Mouse (Mus musculus) CH12.LX (cell line): ENCODE measurements around the gene Muc4.

Experiments used
- CHD2 ChIP-seq: IDR thresholded peaks from 2 replicates; pipeline ENCODE4 v1.6.1; 2011; ENCODE audit warnings: low read length, improper control_type of control experiment
- CTCF ChIP-seq, 2 experiments: IDR thresholded peaks in 1 of 2; conservative IDR thresholded peaks in 1 of 2; 2 replicates each; pipeline ENCODE4 v1.5.1; 2011 to 2012; ENCODE audit warnings: low read depth in 2 of 2, low read length in 2 of 2, improper control_type of control experiment in 1 of 2, inconsistent platforms in 1 of 2, mild to moderate bottlenecking in 1 of 2, moderate library complexity in 1 of 2
- GABPA ChIP-seq: IDR thresholded peaks from 2 replicates; pipeline ENCODE4 v1.6.1; 2012; ENCODE audit warnings: low read depth, low read length, improper control_type of control experiment, inconsistent platforms; ENCODE audit not compliant: insufficient replicate concordance
- HCFC1 ChIP-seq: IDR thresholded peaks from 2 replicates; pipeline ENCODE4 v1.6.1; 2012; ENCODE audit warnings: low read depth, mild to moderate bottlenecking, inconsistent platforms, low read length, improper control_type of control experiment
- MYC ChIP-seq: IDR thresholded peaks from 2 replicates; pipeline ENCODE4 v1.6.1; 2011; ENCODE audit warnings: low read depth, mild to moderate bottlenecking, improper control_type of control experiment, low read length
- NRF1 ChIP-seq: IDR thresholded peaks from 2 replicates; pipeline ENCODE4 v1.6.1; 2014; ENCODE audit warnings: low read depth, mild to moderate bottlenecking, inconsistent platforms, low read length, improper control_type of control experiment, moderate library complexity
- PAX5 ChIP-seq: IDR thresholded peaks from 2 replicates; pipeline ENCODE4 v1.6.1; 2012; ENCODE audit warnings: low read length, inconsistent platforms, mixed read lengths
- POLR2A ChIP-seq: IDR thresholded peaks from 2 replicates; pipeline ENCODE4 v1.6.1; 2011; ENCODE audit warnings: low read depth, mild to moderate bottlenecking, improper control_type of control experiment, low read length
- POLR2AphosphoS2 ChIP-seq: IDR thresholded peaks from 2 replicates; pipeline ENCODE4 v1.6.1; 2011; ENCODE audit warnings: low read depth, low read length, improper control_type of control experiment
- RAD21 ChIP-seq: IDR thresholded peaks from 2 replicates; pipeline ENCODE4 v1.6.1; 2011; ENCODE audit warnings: low read depth, mild to moderate bottlenecking, low read length, improper control_type of control experiment, moderate library complexity
- TCF12 ChIP-seq: IDR thresholded peaks from 2 replicates; pipeline ENCODE4 v1.6.1; 2014; ENCODE audit warnings: low read depth, mild to moderate bottlenecking, inconsistent platforms, low read length, improper control_type of control experiment

- no peak for TF ChIP-seq NRF1
- no peak for TF ChIP-seq MYC
- TF ChIP-seq GABPA, result no peak
- no peak for TF ChIP-seq PAX5
- no peak for TF ChIP-seq POLR2AphosphoS2
- no peak for TF ChIP-seq POLR2A
- TF ChIP-seq TCF12, result no peak
- no peak for TF ChIP-seq RAD21
- no peak for TF ChIP-seq CHD2
- no peak for TF ChIP-seq CTCF (conservative IDR thresholded peaks at IDR 0.05 in 1 of 2, IDR thresholded peaks at IDR 0.05 in 1 of 2; ENCODE audit: low read depth in 2 of 2, low read length in 2 of 2)
- TF ChIP-seq HCFC1, result no peak
These were observed 7.4 kb upstream of the Muc4 start for GRCm38 (mm10) chr16:32728240-32728639.
